Mouse (Mus musculus) layer of hippocampus, adult 18-20 months (tissue): ENCODE data around the gene Lime1. TPM values are rescaled to one million over a fixed set of nuclear protein-coding genes. Genes with fewer than 3 reads are reported as not detected.

ENCODE experiments used
- DNase-seq, 2 experiments: peaks; one replicate each; pipeline ENCODE4 v3.0.0; 2022; ENCODE audit warnings: low spot score in 2 of 2
- long read RNA-seq: library from polyadenylated mRNA; stranded (forward); transcript quantifications from one replicate; pipeline ENCODE4 v2.0.0, GENCODE M21; 2021
- total RNA-seq, 2 experiments: library from RNA; stranded (reverse); gene quantifications; 2 replicates each; pipeline ENCODE4 v1.2.3; 2021

Gene Lime1
- 10 to 100 TPM; 37.1 to 43.2 TPM for total RNA-seq
- long read RNA-seq, partial matches to known transcripts, result 0 of 4 reads
- long read RNA-seq, other reads (novel, unspliced or antisense), result 0 of 4 reads

GRCm38 (mm10) chr2:181379778-181380177 is at the start of gene Lime1:
TSS of gene Lime1 (plus strand) at chr2:181380078.
- no peak for DNase-seq

- no peak for DNase-seq
Measured at GRCm38 (mm10) chr2:181332542-181332941, 47.3 kb upstream of the Lime1 start.

GRCm38 (mm10) chr2:181334023-181334422 is 45.9 kb upstream of the Lime1 start:
- peak; percentile 37 to 87 for DNase-seq

- DNase-seq, result no peak
Measured at GRCm38 (mm10) chr2:181340426-181340825, 39.5 kb upstream of the Lime1 start.

- DNase-seq, result no peak
Measured at GRCm38 (mm10) chr2:181342766-181343165, 37.1 kb upstream of the Lime1 start.

- no peak for DNase-seq
Measured at GRCm38 (mm10) chr2:181356780-181357179, 23.1 kb upstream of the Lime1 start.

GRCm38 (mm10) chr2:181363946-181364345 is 15.9 kb upstream of the Lime1 start:
- no peak for DNase-seq

- DNase-seq, result no peak
Measured at GRCm38 (mm10) chr2:181364487-181364859, 15.4 kb upstream of the Lime1 start.

GRCm38 (mm10) chr2:181364860-181365596 is 14.8 kb upstream of the Lime1 start, which contains the start of the genes Zgpat and Arfrp1:
TSS of gene Zgpat (plus strand) at chr2:181364928.
TSS of gene Arfrp1 (minus strand) at chr2:181365404.
- DNase-seq, result peak; percentile 87 to 91

- DNase-seq, result no peak
Measured at GRCm38 (mm10) chr2:181365655-181366075, 14.2 kb upstream of the Lime1 start.

- no peak for DNase-seq
Measured at GRCm38 (mm10) chr2:181370001-181370400, 9.9 kb upstream of the Lime1 start.

- DNase-seq, result no peak
Measured at GRCm38 (mm10) chr2:181375787-181376186, 4.1 kb upstream of the Lime1 start.

GRCm38 (mm10) chr2:181377230-181377629 is 2.6 kb upstream of the Lime1 start:
- DNase-seq, result no peak

- no peak for DNase-seq
Measured at GRCm38 (mm10) chr2:181378701-181379100, 1.2 kb upstream of the Lime1 start.

GRCm38 (mm10) chr2:181380251-181380650 is 373 bp downstream of the Lime1 start:
- no peak for DNase-seq

- no peak for DNase-seq
Measured at GRCm38 (mm10) chr2:181381107-181381506, 1.2 kb downstream of the Lime1 start.

- DNase-seq, result no peak
Measured at GRCm38 (mm10) chr2:181381631-181382306, 1.9 kb downstream of the Lime1 start.

- no peak for DNase-seq
Measured at GRCm38 (mm10) chr2:181384463-181384862, 4.6 kb downstream of the Lime1 start.

- peak in 1 of 2 experiments; percentile 22 for DNase-seq
Measured at GRCm38 (mm10) chr2:181384919-181385391, 5.1 kb downstream of the Lime1 start.

GRCm38 (mm10) chr2:181385885-181386284 is 6.0 kb downstream of the Lime1 start:
- peak in 1 of 2 experiments; percentile 65 for DNase-seq

GRCm38 (mm10) chr2:181386663-181387210 is 6.9 kb downstream of the Lime1 start:
- DNase-seq, result no peak
